16 mouse cellular contexts compared by ENCODE assay signal in genomic region chr19:33088868-33089267, GRCm38 (mm10).
"Had no signal": no experiment of that assay in that cellular context is flagged by ENCODE, and none has a peak within 500 bp of the region (broad histone marks: within the 10 kb centered on the region; RNA-seq: fewer than 3 reads in every experiment).

No protein-coding gene starts in this region.

- H3K4me1 ChIP-seq: intestine, embryonic 15.5 days; limb, embryonic 13.5 days; liver, embryonic 15.5 days; midbrain, embryonic 15.5 days; neural tube, embryonic 12.5 days; stomach, embryonic 15.5 days had no signal

- H3K4me3 ChIP-seq: intestine, embryonic 15.5 days; kidney, embryonic 15.5 days; limb, embryonic 13.5 days; liver, embryonic 15.5 days; megakaryocyte, embryonic 14.5 days; midbrain, embryonic 15.5 days; neural tube, embryonic 12.5 days; stomach, embryonic 15.5 days had no signal

- H3K4me2 ChIP-seq: intestine, embryonic 15.5 days; kidney, embryonic 15.5 days; limb, embryonic 13.5 days; liver, embryonic 15.5 days; midbrain, embryonic 11.5 days; midbrain, embryonic 15.5 days; neural tube, embryonic 12.5 days; stomach, embryonic 15.5 days had no signal

- H3K27ac ChIP-seq: intestine, embryonic 15.5 days; kidney, embryonic 15.5 days; limb, embryonic 13.5 days; liver, embryonic 15.5 days; macrophage; midbrain, embryonic 15.5 days; neural tube, embryonic 12.5 days; stomach, embryonic 15.5 days had no signal

- H3K9ac ChIP-seq: intestine, embryonic 15.5 days; kidney, embryonic 15.5 days; limb, embryonic 13.5 days; liver, embryonic 15.5 days; midbrain, embryonic 15.5 days; neural tube, embryonic 12.5 days; stomach, embryonic 15.5 days had no signal

- H3K36me3 ChIP-seq: intestine, embryonic 15.5 days; kidney, embryonic 15.5 days; limb, embryonic 13.5 days; liver, embryonic 15.5 days; midbrain, embryonic 15.5 days; neural tube, embryonic 12.5 days; stomach, embryonic 15.5 days had no signal

- H3K9me3 ChIP-seq: intestine, embryonic 15.5 days; kidney, embryonic 15.5 days; limb, embryonic 13.5 days; liver, embryonic 15.5 days; megakaryocyte, embryonic 14.5 days; midbrain, embryonic 15.5 days; neural tube, embryonic 12.5 days; stomach, embryonic 15.5 days had no signal

- H3K27me3 ChIP-seq: intestine, embryonic 15.5 days; kidney, embryonic 15.5 days; limb, embryonic 13.5 days; liver, embryonic 15.5 days; midbrain, embryonic 15.5 days; neural tube, embryonic 12.5 days; stomach, embryonic 15.5 days had no signal

- ATAC-seq: intestine, embryonic 15.5 days; midbrain, embryonic 15.5 days had no signal

- DNase-seq: left cerebral cortex, postnatal 4 days; lung, adult 2 months; lung, postnatal 10 days; spleen, adult 18-20 months; thymus, adult 2 months; thymus, postnatal 25 days had no signal
